Mouse (Mus musculus) CH12.LX (cell line): ENCODE data around the gene Actn4. TPM values are rescaled to one million over a fixed set of nuclear protein-coding genes. Genes with fewer than 3 reads are reported as not detected.

Experiments
- DNase-seq: peaks from one replicate; pipeline ENCODE4 v3.0.0-alpha.2; 2013; ENCODE audit errors: extremely low read depth
- H3K27ac ChIP-seq: 2 replicates; pipeline ENCODE4 v1.5.1; 2012; ENCODE audit warnings: low read depth, mild to moderate bottlenecking, control low read depth, moderate library complexity; ENCODE audit not compliant: insufficient read depth
- H3K27me3 ChIP-seq: replicated peaks from 2 replicates; pipeline ENCODE3; 2012; ENCODE audit warnings: inconsistent platforms
- H3K36me3 ChIP-seq, 2 experiments: replicated peaks in 1 of 2; 2 replicates each; pipeline versions ENCODE3 to v1.6.1; 2012; ENCODE audit warnings: inconsistent platforms in 1 of 2, low read length in 1 of 2, mild to moderate bottlenecking in 1 of 2, mixed read lengths in 1 of 2, moderate library complexity in 1 of 2; ENCODE audit not compliant: control insufficient read depth in 1 of 2, insufficient read depth in 1 of 2
- H3K4me1 ChIP-seq, 2 experiments: 2 replicates each; pipeline ENCODE4 v1.6.1; 2012; ENCODE audit warnings: inconsistent platforms in 1 of 2, moderate library complexity in 1 of 2; ENCODE audit not compliant: insufficient read depth in 2 of 2, control insufficient read depth in 1 of 2
- H3K4me2 ChIP-seq: 2 replicates; pipeline ENCODE4 v1.6.1; 2012; ENCODE audit warnings: low read depth, mild to moderate bottlenecking, control low read depth; ENCODE audit not compliant: poor library complexity, insufficient read depth, severe bottlenecking
- H3K4me3 ChIP-seq, 3 experiments: fragments of 150-350 bp in 1 of 3; sonication (generic) in 1 of 3; replicated peaks in 1 of 3; 2 replicates each; pipeline versions ENCODE3 to v1.5.1; 2011 to 2012; ENCODE audit warnings: low read depth in 2 of 3, low read length in 2 of 3, mild to moderate bottlenecking in 2 of 3, moderate library complexity in 2 of 3, control low read depth in 1 of 3, improper control_type of control experiment in 1 of 3, inconsistent platforms in 1 of 3, mixed read lengths in 1 of 3; ENCODE audit not compliant: poor library complexity in 1 of 3
- H3K79me2 ChIP-seq: replicated peaks from 2 replicates; pipeline ENCODE4 v1.6.1; 2012; ENCODE audit warnings: mild to moderate bottlenecking, moderate library complexity; ENCODE audit not compliant: control insufficient read depth, poor library complexity, insufficient read depth, severe bottlenecking; ENCODE audit errors: extremely low read depth
- H3K9ac ChIP-seq: 2 replicates; pipeline ENCODE4 v1.6.1; 2012; ENCODE audit warnings: low read depth, mild to moderate bottlenecking, control low read depth, moderate library complexity; ENCODE audit not compliant: insufficient read depth
- H3K9me3 ChIP-seq: replicated peaks from 2 replicates; pipeline ENCODE3; 2012; ENCODE audit warnings: low read length, inconsistent platforms, mixed read lengths
- CHD1 ChIP-seq: IDR thresholded peaks from 2 replicates; pipeline ENCODE4 v1.6.1; 2012; ENCODE audit warnings: low read depth, low read length, improper control_type of control experiment, inconsistent platforms
- CHD2 ChIP-seq: IDR thresholded peaks from 2 replicates; pipeline ENCODE4 v1.6.1; 2011; ENCODE audit warnings: low read length, improper control_type of control experiment
- ELF1 ChIP-seq: IDR thresholded peaks from 2 replicates; pipeline ENCODE4 v1.6.1; 2014; ENCODE audit warnings: low read depth, mild to moderate bottlenecking, inconsistent platforms, low read length, improper control_type of control experiment
- EP300 ChIP-seq: IDR thresholded peaks from 2 replicates; pipeline ENCODE4 v1.6.1; 2011; ENCODE audit warnings: low read length, improper control_type of control experiment
- ETS1 ChIP-seq: conservative IDR thresholded peaks from 2 replicates; pipeline ENCODE4 v1.6.1; 2012; ENCODE audit warnings: low read depth, mild to moderate bottlenecking, inconsistent platforms, low read length, improper control_type of control experiment, moderate library complexity
- IRF4 ChIP-seq: IDR thresholded peaks from 2 replicates; pipeline ENCODE4 v1.6.1; 2014; ENCODE audit warnings: low read depth, mild to moderate bottlenecking, inconsistent platforms, low read length, improper control_type of control experiment
- JUN ChIP-seq: IDR thresholded peaks from 2 replicates; pipeline ENCODE4 v1.6.1; 2011; ENCODE audit warnings: low read depth, mild to moderate bottlenecking, low read length, improper control_type of control experiment, moderate library complexity; ENCODE audit not compliant: insufficient read depth
- JUND ChIP-seq: conservative IDR thresholded peaks from 2 replicates; pipeline ENCODE4 v1.6.1; 2011; ENCODE audit warnings: low read depth, low read length, improper control_type of control experiment
- KAT2A ChIP-seq: IDR thresholded peaks from 2 replicates; pipeline ENCODE4 v1.6.1; 2012; ENCODE audit warnings: low read length, improper control_type of control experiment, inconsistent platforms; ENCODE audit not compliant: insufficient replicate concordance
- MAX ChIP-seq: IDR thresholded peaks from 2 replicates; pipeline ENCODE4 v1.6.1; 2011; ENCODE audit warnings: low read length, improper control_type of control experiment
- MAZ ChIP-seq: IDR thresholded peaks from 2 replicates; pipeline ENCODE4 v1.6.1; 2012; ENCODE audit warnings: low read depth, mild to moderate bottlenecking, inconsistent platforms, low read length, improper control_type of control experiment, moderate library complexity
- MEF2A ChIP-seq: IDR thresholded peaks from 2 replicates; pipeline ENCODE4 v1.6.1; 2014; ENCODE audit warnings: low read depth, mild to moderate bottlenecking, inconsistent platforms, low read length, improper control_type of control experiment, borderline replicate concordance
- MYC ChIP-seq: IDR thresholded peaks from 2 replicates; pipeline ENCODE4 v1.6.1; 2011; ENCODE audit warnings: low read depth, mild to moderate bottlenecking, improper control_type of control experiment, low read length
- NRF1 ChIP-seq: IDR thresholded peaks from 2 replicates; pipeline ENCODE4 v1.6.1; 2014; ENCODE audit warnings: low read depth, mild to moderate bottlenecking, inconsistent platforms, low read length, improper control_type of control experiment, moderate library complexity
- POLR2AphosphoS2 ChIP-seq: IDR thresholded peaks from 2 replicates; pipeline ENCODE4 v1.6.1; 2011; ENCODE audit warnings: low read depth, low read length, improper control_type of control experiment
- SIN3A ChIP-seq: IDR thresholded peaks from 2 replicates; pipeline ENCODE4 v1.6.1; 2012; ENCODE audit warnings: low read length, improper control_type of control experiment, inconsistent platforms
- SMC3 ChIP-seq: IDR thresholded peaks from 2 replicates; pipeline ENCODE4 v1.6.1; 2011; ENCODE audit warnings: low read depth, low read length, improper control_type of control experiment
- USF1 ChIP-seq: IDR thresholded peaks from 2 replicates; pipeline ENCODE4 v1.6.1; 2014; ENCODE audit warnings: low read depth, mild to moderate bottlenecking, inconsistent platforms, low read length, improper control_type of control experiment
- ZKSCAN1 ChIP-seq: IDR thresholded peaks from 2 replicates; pipeline ENCODE4 v1.6.1; 2012; ENCODE audit warnings: low read depth, inconsistent platforms, low read length, improper control_type of control experiment, borderline replicate concordance
- ZMIZ1 ChIP-seq: IDR thresholded peaks from 2 replicates; pipeline ENCODE4 v1.6.1; 2012; ENCODE audit warnings: low read depth, mild to moderate bottlenecking, inconsistent platforms, low read length, improper control_type of control experiment
- ZNF384 ChIP-seq: IDR thresholded peaks from 2 replicates; pipeline ENCODE4 v1.6.1; 2012; ENCODE audit warnings: low read depth, low read length, improper control_type of control experiment, inconsistent platforms
- dilution Hi-C: fragments of 300-500 bp; cut with MboI; formaldehyde crosslinking; loops from 2 replicates; pipeline ENCODE4 v1.14.3; 2020; ENCODE audit warnings: low sequenced_read_pairs; ENCODE audit not compliant: extremely low pct_unique_long_range_greater_than_20kb, extremely low pct_ligation_motif_present
- in situ Hi-C: fragments of 300-500 bp; cut with MboI; formaldehyde crosslinking; loops from 3 replicates; pipeline ENCODE4 v1.14.3; 2019; ENCODE audit warnings: low sequenced_read_pairs, low pct_ligation_motif_present, low pct_unique_long_range_greater_than_20kb, mixed read lengths
- polyA plus RNA-seq: library from polyadenylated mRNA; unstranded; fragments of >175 nt; gene quantifications from 2 replicates; pipeline ENCODE4 v1.2.1, GENCODE M21; 2012; ENCODE audit warnings: low read depth; ENCODE audit not compliant: insufficient read length
- total RNA-seq, 2 experiments: library from RNA; depleted of rRNA; stranded (reverse); fragments of 300-350 nt in 1 of 2; fragments of >200 nt in 1 of 2; gene quantifications; 2 replicates each; pipeline ENCODE4 v1.2.3; 2012 to 2014

Gene Actn4
- total and polyA plus RNA-seq, 3 experiments = 56.9 to 145 (median 63.4) TPM

GRCm38 (mm10) chr7:28993402-28993801 is 31.3 kb upstream of the Actn4 start:
- no peak overlapping the region for H3K9ac ChIP-seq
- H3K79me2 ChIP-seq = no peaks in the 10 kb centered on the region; the same call in 1 of the 2 replicates
- peaks cover 37% of the 10 kb centered on the region for H3K9me3 ChIP-seq
- H3K4me1 ChIP-seq = peaks cover 0 to 3% of the 10 kb centered on the region in 2 experiments; a peak in 1 of 4 replicates
- no peaks in the 10 kb centered on the region for H3K27me3 ChIP-seq
- no peak overlapping the region for H3K4me2 ChIP-seq
- no peak for DNase-seq
- in situ Hi-C loops = no loop called here
- H3K4me3 ChIP-seq = no peak overlapping the region
- no peak overlapping the region for H3K27ac ChIP-seq
- peaks cover 86 to 98% of the 10 kb centered on the region in 2 experiments for H3K36me3 ChIP-seq
- no peak for TF ChIP-seq ZNF384
- no peak for TF ChIP-seq CHD1
- TF ChIP-seq KAT2A = no peak
- TF ChIP-seq JUN = no peak
- no peak for TF ChIP-seq MEF2A
- TF ChIP-seq MAZ = no peak
- no peak for TF ChIP-seq NRF1
- TF ChIP-seq CHD2 = no peak
- no peak for TF ChIP-seq SIN3A
- no peak for TF ChIP-seq EP300
- no peak for TF ChIP-seq ETS1
- no peak for TF ChIP-seq JUND
- TF ChIP-seq, all 38 proteins: peak for 0
- dilution Hi-C loops = no loop called here

GRCm38 (mm10) chr7:28992997-28993396 is 30.9 kb upstream of the Actn4 start:
- Histone ChIP-seq H3K27ac (no peak overlapping the region), H3K4me2 (no peak overlapping the region), H3K9ac (no peak overlapping the region), H3K36me3 (peaks cover 88 to 98% of the 10 kb centered on the region in 2 experiments), H3K4me3 (no peak overlapping the region), H3K79me2 (no peaks in the 10 kb centered on the region; the same call in 1 of the 2 replicates), H3K27me3 (no peaks in the 10 kb centered on the region), H3K9me3 (peaks cover 35% of the 10 kb centered on the region), H3K4me1 (no peaks in the 10 kb centered on the region)
- DNase-seq = no peak
- in situ Hi-C loops = no loop called here
- TF ChIP-seq MAX (no peak), EP300 (no peak), ZMIZ1 (no peak), ZKSCAN1 (no peak), USF1 (no peak), MYC (no peak), SMC3 (no peak), MAZ (no peak), ELF1 (no peak), IRF4 (no peak), POLR2AphosphoS2 (no peak)
- dilution Hi-C loops = no loop called here
